Mouse (Mus musculus): ENCODE measurements around the gene Smg6.

- TF ChIP-seq CTCF (IDR thresholded peaks at IDR 0.05; ENCODE audit: insufficient read depth, low read length) (peak; percentile 20; the same call in 1 of the 2 replicates), POLR2A (IDR thresholded peaks at IDR 0.05; ENCODE audit: borderline replicate concordance, extremely low read depth, low read depth, low read length) (no peak)
These were observed 29.4 kb upstream of the Smg6 start for GRCm38 (mm10) chr11:74895980-74896900.

Data from lung, adult 2 months (tissue).